Mouse (Mus musculus) brain, embryonic 14.5 days (tissue): ENCODE data around the gene Enpp3.

Experiments
- CTCF ChIP-seq: fragments of 200-500 bp; IDR thresholded peaks from 2 replicates; pipeline ENCODE4 v1.5.1; 2012; ENCODE audit warnings: inconsistent platforms, mild to moderate bottlenecking, moderate library complexity, borderline replicate concordance; ENCODE audit not compliant: insufficient read depth, insufficient read length; ENCODE audit errors: extremely low read depth
- POLR2A ChIP-seq: fragments of 200-500 bp; IDR thresholded peaks from 2 replicates; pipeline ENCODE4 v1.6.1; 2012; ENCODE audit warnings: mild to moderate bottlenecking, inconsistent platforms, borderline replicate concordance; ENCODE audit not compliant: poor library complexity, insufficient read depth, insufficient read length, severe bottlenecking; ENCODE audit errors: extremely low read depth

- no peak for TF ChIP-seq CTCF
- no peak for TF ChIP-seq POLR2A
Observed at GRCm38 (mm10) chr10:24840795-24841194, 1.8 kb downstream of the Enpp3 start.
